ENCODE assay signal across 28 mouse cellular contexts in the genomic region with DNA sequence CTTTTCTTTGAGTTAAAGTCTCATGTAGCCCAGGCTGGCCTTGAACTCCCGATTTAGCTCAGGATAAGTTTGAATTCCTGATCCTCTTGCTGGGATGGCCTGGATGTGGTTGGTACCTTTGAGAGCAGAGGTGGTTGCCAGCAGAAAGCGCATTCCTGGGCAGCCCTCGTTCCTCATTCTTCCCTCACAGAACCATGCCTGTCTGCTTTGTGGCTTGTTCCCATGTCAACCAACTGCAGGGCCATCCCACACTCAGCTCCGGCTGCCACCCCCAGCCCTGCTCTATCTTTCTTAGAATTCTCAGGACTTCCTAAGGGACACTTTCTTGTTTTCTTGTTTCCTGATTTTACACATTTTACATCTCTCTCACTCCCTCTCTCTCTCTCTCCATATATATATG. TPM values are rescaled to one million over a fixed set of nuclear protein-coding genes. Genes with fewer than 3 reads are reported as not detected.
DNase-seq lines count a peak whose midpoint lies in the region; ATAC-seq and TF ChIP-seq lines count a peak whose summit lies in the region.
"Had no signal": no experiment of that assay in that cellular context is flagged by ENCODE, and none has a peak within 500 bp of the region (broad histone marks: within the 10 kb centered on the region; RNA-seq: fewer than 3 reads in every experiment).

No protein-coding gene starts in this region.

- peaks cover 2% of the 10 kb centered on the region; the same call in 1 of the 2 replicates for H3K4me1 ChIP-seq in lung, adult 2 months (ENCODE audit: control insufficient read depth, insufficient read depth, low read length)

- DNase-seq in layer of hippocampus, adult 11-12 months (ENCODE audit: low spot score), result peak; percentile 62
- no peak for DNase-seq in layer of hippocampus, adult 9-10 months (ENCODE audit: low spot score)
- DNase-seq in lung, postnatal 36 days, result peak; percentile 35
- DNase-seq in lung, adult 2 months, result no peak
- no peak for DNase-seq in Patski (ENCODE audit: low read depth, low spot score)
- DNase-seq in spleen, adult 18-20 months, result no peak
- DNase-seq: adrenal gland, adult 8-10 months; cerebellum, adult 9-10 months; cerebellum, postnatal 36 days; embryo, embryonic 11 days; gastrocnemius, postnatal 10 days; heart, postnatal 36 days; kidney, adult 2 months; kidney, postnatal 4 days; lung, postnatal 4 days; retina, postnatal 1 day; thymus, postnatal 4 days had no signal

- ATAC-seq in Patski, result peak; percentile 8
- no peak for ATAC-seq in megakaryocyte, adult 5-6 weeks (ENCODE audit: poor library complexity, severe bottlenecking)
- ATAC-seq: CD4-positive, CD25-positive, alpha-beta regulatory T cell, adult 4 months; forebrain, embryonic 16.5 days; hindbrain, postnatal 0 days; intestine, embryonic 15.5 days; midbrain, embryonic 13.5 days had no signal

- no peaks in the 10 kb centered on the region for H3K27me3 ChIP-seq in Patski

- H3K4me3 ChIP-seq in lung, adult 2 months (replicated peaks; ENCODE audit: extremely low read depth, low read depth, low read length), result no peak overlapping the region
- H3K4me3 ChIP-seq: embryonic facial prominence, embryonic 12.5 days; heart, embryonic 10.5 days; hindbrain, embryonic 12.5 days; intestine, embryonic 15.5 days; limb, embryonic 13.5 days; midbrain, embryonic 13.5 days; neural tube, embryonic 15.5 days had no signal

- CTCF ChIA-PET in Patski (lab: Charles Lee), result interaction anchor here (1.2 kb wide), 2 partner anchors 8 to 29 kb away, joined by 3 to 4 read pairs; no protein-coding TSS in a partner anchor

- in situ Hi-C loops in Patski (cut with MboI; ENCODE audit: low pct_unique_long_range_greater_than_20kb), result no loop called here

- WGBS in lung, adult 2 months, result 51% methylated on average over 4 of the region's 4 CpGs

- no peak for TF ChIP-seq POLR2A in lung, adult 2 months (IDR thresholded peaks at IDR 0.05; ENCODE audit: borderline replicate concordance, extremely low read depth, low read depth, low read length)

- POLR2A ChIA-PET in Patski (lab: Charles Lee), result no interaction called here

- TF ChIP-seq CTCF in lung, adult 2 months (IDR thresholded peaks at IDR 0.05; ENCODE audit: insufficient read depth, low read length), result no peak
- TF ChIP-seq CTCF in Patski (IDR thresholded peaks at IDR 0.05), result no peak

RNA-seq across cellular contexts. Expression of gene H2-DMb2, which starts 1.7 kb away (rescaled TPM):
- 33.3 and 38.9 TPM in 2 replicates for polyA plus RNA-seq in lung, adult 2 months (2012; rRNA removed)
- polyA plus RNA-seq in Patski (2021), result 8.2 TPM
- 8.9 and 9.6 TPM in 2 replicates for total RNA-seq in megakaryocyte, adult 5-6 weeks (2015)
- total RNA-seq in megakaryocyte, adult 5-6 weeks (2017), result 12.4 and 18.3 TPM in 2 replicates
- polyA plus RNA-seq: hindbrain, embryonic 12.5 days had no signal

RNA-seq across cellular contexts. Expression of gene H2-DMb1, which starts 11.4 kb away (rescaled TPM):
- 146 and 187 TPM in 2 replicates for polyA plus RNA-seq in lung, adult 2 months (2012; rRNA removed)
- 36.6 TPM for polyA plus RNA-seq in Patski (2021)
- 105 and 109 TPM in 2 replicates for total RNA-seq in megakaryocyte, adult 5-6 weeks (2015)
- 110 and 132 TPM in 2 replicates for total RNA-seq in megakaryocyte, adult 5-6 weeks (2017)

RNA-seq across cellular contexts. Expression of gene Brd2, which starts 19.0 kb away (rescaled TPM):
- polyA plus RNA-seq in lung, adult 2 months (2012; rRNA removed), result 101 and 140 TPM in 2 replicates
- 239 TPM for polyA plus RNA-seq in Patski (2021)
- total RNA-seq in megakaryocyte, adult 5-6 weeks (2015), result 287 and 312 TPM in 2 replicates
- total RNA-seq in megakaryocyte, adult 5-6 weeks (2017), result 286 and 353 TPM in 2 replicates

RNA-seq across cellular contexts. Expression of gene H2-DMa, which starts 22.1 kb away (rescaled TPM):
- 109 and 118 TPM in 2 replicates for polyA plus RNA-seq in lung, adult 2 months (2012; rRNA removed)
- polyA plus RNA-seq in Patski (2021), result 17.1 TPM
- 172 and 189 TPM in 2 replicates for total RNA-seq in megakaryocyte, adult 5-6 weeks (2015)
- total RNA-seq in megakaryocyte, adult 5-6 weeks (2017), result 145 and 152 TPM in 2 replicates

RNA-seq across cellular contexts. Expression of gene Tap1, which starts 45.9 kb away (rescaled TPM):
- polyA plus RNA-seq in lung, adult 2 months (2012; rRNA removed), result 45.1 and 46.3 TPM in 2 replicates
- 7.0 TPM for polyA plus RNA-seq in Patski (2021)
- total RNA-seq in megakaryocyte, adult 5-6 weeks (2015), result 43.4 and 46.2 TPM in 2 replicates
- total RNA-seq in megakaryocyte, adult 5-6 weeks (2017), result 96.5 and 101 TPM in 2 replicates

Comparison
In these comparisons a context has a peak if more than half of its experiments do, and no peak if none do; other contexts are left out.
1. DNase-seq: peak in layer of hippocampus, adult 11-12 months (single experiment) and lung, postnatal 36 days (single experiment); none in layer of hippocampus, adult 9-10 months (single experiment), lung, adult 2 months (single experiment), Patski (single experiment) and spleen, adult 18-20 months (0 of 2).